Mouse (Mus musculus) ES-Bruce4 (cell line): ENCODE measurements around the gene Grrp1.

Source experiments
- CTCF ChIP-seq: IDR thresholded peaks from one replicate; pipeline ENCODE4 v1.8.1; 2011; ENCODE audit warnings: low read depth, low read length
- POLR2A ChIP-seq: IDR thresholded peaks from one replicate; pipeline ENCODE4 v1.8.1; 2011; ENCODE audit warnings: low read length; ENCODE audit not compliant: insufficient read depth

DNA sequence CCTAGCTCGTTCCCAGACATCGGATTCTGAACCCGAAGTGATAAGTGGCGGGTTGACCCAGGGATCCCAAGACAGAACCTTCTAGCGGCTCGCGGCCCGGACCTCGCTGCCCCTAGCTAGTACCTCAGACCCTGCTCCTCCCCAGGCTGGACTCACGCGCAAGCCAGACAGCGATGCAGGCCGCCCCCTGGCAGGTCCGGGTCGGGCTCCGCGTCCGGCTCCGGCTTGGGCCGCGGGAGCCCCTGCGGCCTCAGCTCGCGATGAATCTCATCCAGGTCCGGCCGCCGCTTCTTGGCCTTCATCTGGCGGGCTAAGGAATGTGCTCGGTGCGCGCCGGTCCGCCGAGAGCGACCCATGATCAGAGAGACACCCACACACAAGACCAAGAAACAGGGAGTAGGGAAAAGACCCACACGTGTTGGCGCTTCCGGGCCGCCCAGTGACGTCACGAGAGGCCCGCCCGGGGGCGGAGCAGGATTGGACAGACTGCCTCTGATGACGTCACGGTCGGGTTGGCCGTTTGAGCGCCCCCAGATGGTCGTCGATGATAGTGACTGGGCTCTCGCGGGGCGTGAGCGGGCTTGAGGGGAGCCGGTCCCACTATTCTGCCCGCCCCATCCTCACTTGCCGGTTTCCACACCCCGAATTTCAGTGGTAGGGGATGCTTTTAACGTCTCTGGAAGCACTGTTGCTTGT, 8.6 kb downstream of the Grrp1 start, which contains the start of gene Zfp593:
- peak; percentile 9 for TF ChIP-seq POLR2A
- TF ChIP-seq CTCF: peak; percentile 78
